In genomic region chr6:86557182-86557581, GRCm38 (mm10) we compare ENCODE assay signal across 8 mouse cellular contexts. TPM values are rescaled to one million over a fixed set of nuclear protein-coding genes. Genes with fewer than 3 reads are reported as not detected.
DNase-seq lines count a peak whose midpoint lies in the region; ATAC-seq and TF ChIP-seq lines count a peak whose summit lies in the region.
"Not testable (repeated sequence)": the region's sequence is repeated elsewhere in the genome, so short reads cannot be mapped to it uniquely, and the experiment has no call there.

No protein-coding gene starts in this region.

- WGBS in kidney, adult 2 months, result 88% methylated on average over 1 of the region's 1 CpGs
- WGBS in liver, embryonic 14.5 days (ENCODE audit: insufficient replicate concordance), result 56% methylated on average over 1 of the region's 1 CpGs
- 96% methylated on average over 1 of the region's 1 CpGs for WGBS in midbrain, postnatal 0 days

- not testable (repeated sequence) for ATAC-seq in liver, embryonic 14.5 days (ENCODE audit: insufficient read depth); midbrain, postnatal 0 days (ENCODE audit: low FRiP score)

- not testable (repeated sequence) for H3K9me3 ChIP-seq in liver, embryonic 14.5 days (ENCODE audit: control insufficient read depth, low read length); midbrain, postnatal 0 days (ENCODE audit: low read length)

- H3K4me1 ChIP-seq in kidney, adult 2 months (ENCODE audit: control insufficient read depth, insufficient read depth, low read length); liver, embryonic 14.5 days (replicated peaks; ENCODE audit: control insufficient read depth in 2 of 2, insufficient read depth in 2 of 2, low read length in 1 of 2); midbrain, postnatal 0 days (ENCODE audit: insufficient read depth, low read length): not testable (repeated sequence)

- peak; percentile 42 for DNase-seq in 3T3-L1 (ENCODE audit: low read depth, low spot score)
- DNase-seq in T-cell, adult 2 months (ENCODE audit: low spot score), result peak; percentile 25
- not testable (repeated sequence) for DNase-seq in gastrocnemius, adult 2 months; liver, embryonic 14.5 days (ENCODE audit: low read depth in 3 of 3, low spot score in 3 of 3); midbrain, postnatal 0 days (ENCODE audit: low spot score)
- peak; percentile 25 for DNase-seq in kidney, adult 2 months
- DNase-seq in testis, postnatal 10 days (ENCODE audit: low spot score), result peak; percentile 55
- peak; percentile 63 for DNase-seq in thymus, postnatal 4 days

- TF ChIP-seq EP300 in liver, embryonic 14.5 days (IDR thresholded peaks at IDR 0.05; ENCODE audit: low read depth), result not testable (repeated sequence)

- H3K4me2 ChIP-seq in liver, embryonic 14.5 days (ENCODE audit: low read depth); midbrain, postnatal 0 days (ENCODE audit: low read depth, low read length, poor library complexity, severe bottlenecking): not testable (repeated sequence)

- peak; percentile 36 for TF ChIP-seq CTCF in gastrocnemius, adult 2 months (IDR thresholded peaks at IDR 0.05)
- 0 out of 2 replicates have a peak, but pooled peaks have one; percentile 1 for TF ChIP-seq CTCF in kidney, adult 2 months (conservative IDR thresholded peaks at IDR 0.05; ENCODE audit: insufficient read depth, insufficient read length, low read depth, low read length)
- TF ChIP-seq CTCF in liver, embryonic 14.5 days (IDR thresholded peaks at IDR 0.05; ENCODE audit: low read depth), result peak; percentile 52
- TF ChIP-seq CTCF in midbrain, postnatal 0 days (IDR thresholded peaks at IDR 0.05), result peak; percentile 31; the same call in 1 of the 2 replicates

- not testable (repeated sequence) for H3K27me3 ChIP-seq in kidney, adult 2 months (replicated peaks; ENCODE audit: control insufficient read depth, insufficient read depth, low read length); liver, embryonic 14.5 days (ENCODE audit: control insufficient read depth, insufficient read depth, low read length); midbrain, postnatal 0 days (ENCODE audit: insufficient read depth, low read length)

- not testable (repeated sequence) for TF ChIP-seq POLR2A in kidney, adult 2 months (IDR thresholded peaks at IDR 0.05; ENCODE audit: low read depth, low read length)

- H3K36me3 ChIP-seq in kidney, adult 2 months (ENCODE audit: control insufficient read depth, insufficient read depth, low read length); liver, embryonic 14.5 days (replicated peaks; ENCODE audit: control insufficient read depth, insufficient read depth, low read depth); midbrain, postnatal 0 days (ENCODE audit: insufficient read depth, low read length): not testable (repeated sequence)

- intact Hi-C loops in gastrocnemius, adult 2 months (cut with DNase I), result not testable (repeated sequence)

- H3K4me3 ChIP-seq in gastrocnemius, adult 2 months; kidney, adult 2 months (ENCODE audit: insufficient read depth, low read depth, low read length); liver, embryonic 14.5 days (ENCODE audit: insufficient read depth in 1 of 2, low read depth in 2 of 2, low read length in 2 of 2); midbrain, postnatal 0 days (ENCODE audit: low read depth, low read length): not testable (repeated sequence)

- H3K27ac ChIP-seq in gastrocnemius, adult 2 months; kidney, adult 2 months (ENCODE audit: insufficient read depth, low read depth, low read length); liver, embryonic 14.5 days; midbrain, postnatal 0 days (ENCODE audit: low read depth, low read length): not testable (repeated sequence)

- not testable (repeated sequence) for H3K9ac ChIP-seq in liver, embryonic 14.5 days (replicated peaks); midbrain, postnatal 0 days (replicated peaks; ENCODE audit: low read length, poor library complexity, severe bottlenecking)

RNA-seq across cellular contexts. Expression of gene Pcbp1, which starts 31.1 kb away (rescaled TPM):
- 100 to 1,000 TPM; 121 to 128 TPM for total RNA-seq in gastrocnemius, adult 2 months (2021)
- polyA plus RNA-seq in kidney, adult 2 months (2012; rRNA removed), result 165 and 166 TPM in 2 replicates
- 124 and 136 TPM in 2 replicates for polyA plus RNA-seq in liver, embryonic 14.5 days (2012; rRNA removed)
- polyA plus RNA-seq in liver, embryonic 14.5 days (2014; fragmentation: Nextera tagmentation; extraction: Ambion mirVana), result 188 and 220 TPM in 2 replicates
- total RNA-seq in midbrain, postnatal 0 days (2014; rRNA removed), result 51.7 and 72.8 TPM in 2 replicates
- 264 and 292 TPM in 2 replicates for polyA plus RNA-seq in midbrain, postnatal 0 days (2015; fragmentation: Nextera tagmentation; extraction: Ambion mirVana)

Comparison
In these comparisons a context has a peak if more than half of its experiments do, and no peak if none do; other contexts are left out.
1. CTCF ChIP-seq: peak in every context shown above with its lines; median percentile 52 in liver, embryonic 14.5 days; 36 in gastrocnemius, adult 2 months; 31 in midbrain, postnatal 0 days; 1 in kidney, adult 2 months.